Mouse (Mus musculus) myocyte (in vitro differentiated cells): ENCODE measurements around the gene Vps50.

Source experiments
- CEBPB ChIP-seq: IDR thresholded peaks from 2 replicates; pipeline ENCODE4 v1.6.1; 2011; ENCODE audit warnings: mild to moderate bottlenecking, moderate library complexity; ENCODE audit not compliant: poor library complexity, insufficient read depth, severe bottlenecking
- E2F4 ChIP-seq: IDR thresholded peaks from one replicate; pipeline ENCODE4 v1.6.1; 2011; ENCODE audit warnings: mild to moderate bottlenecking, control low read depth, moderate library complexity; ENCODE audit not compliant: insufficient read depth
- MAX ChIP-seq: IDR thresholded peaks from one replicate; pipeline ENCODE4 v1.6.1; 2011; ENCODE audit warnings: low read depth, mild to moderate bottlenecking, control low read depth
- POLR2A ChIP-seq: IDR thresholded peaks from one replicate; pipeline ENCODE4 v1.6.1; 2011; ENCODE audit warnings: low read depth, mild to moderate bottlenecking, control low read depth, moderate library complexity; ENCODE audit not compliant: insufficient read length
- USF1 ChIP-seq: IDR thresholded peaks from one replicate; pipeline ENCODE4 v1.6.1; 2011; ENCODE audit warnings: low read depth, mild to moderate bottlenecking, control low read depth, moderate library complexity

DNA sequence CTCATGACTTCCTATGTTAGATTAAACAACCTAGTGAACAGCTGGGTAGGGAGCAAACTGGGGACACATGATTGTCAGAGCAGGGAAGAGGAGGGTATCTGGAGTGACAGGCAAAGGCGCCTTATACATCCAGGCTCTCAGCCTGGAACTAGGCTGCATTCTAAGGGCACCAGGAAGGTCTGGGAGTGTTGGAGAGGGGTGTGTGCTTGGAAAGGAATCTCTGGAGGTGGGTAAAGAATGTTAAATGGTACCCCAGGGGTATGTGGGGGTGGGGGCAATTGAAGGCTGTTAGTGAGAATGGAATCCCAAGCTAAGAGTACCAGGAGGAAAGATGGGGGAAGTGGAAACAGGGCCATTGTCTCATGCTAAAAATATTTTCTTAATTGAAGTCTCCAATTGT lies 96.1 kb downstream of the Vps50 start:
- TF ChIP-seq POLR2A: no peak
- TF ChIP-seq USF1: no peak
- no peak for TF ChIP-seq E2F4
- no peak for TF ChIP-seq MAX
- TF ChIP-seq CEBPB: no peak
